Mouse (Mus musculus) MEL (cell line): Measurements from ENCODE around the gene Gfra1.

Source experiments
- CHD2 ChIP-seq: IDR thresholded peaks from 2 replicates; pipeline ENCODE4 v1.6.1; 2011; ENCODE audit warnings: low read length, improper control_type of control experiment
- EP300 ChIP-seq, 2 experiments: IDR thresholded peaks; 2 replicates each; pipeline ENCODE4 v1.6.1; 2011; ENCODE audit warnings: improper control_type of control experiment in 2 of 2, low read length in 2 of 2, low read depth in 1 of 2, mild to moderate bottlenecking in 1 of 2
- MAX ChIP-seq: IDR thresholded peaks from 2 replicates; pipeline ENCODE4 v1.6.1; 2011; ENCODE audit warnings: low read length, improper control_type of control experiment
- POLR2AphosphoS2 ChIP-seq: IDR thresholded peaks from 2 replicates; pipeline ENCODE4 v1.6.1; 2011; ENCODE audit warnings: low read length, improper control_type of control experiment

DNA sequence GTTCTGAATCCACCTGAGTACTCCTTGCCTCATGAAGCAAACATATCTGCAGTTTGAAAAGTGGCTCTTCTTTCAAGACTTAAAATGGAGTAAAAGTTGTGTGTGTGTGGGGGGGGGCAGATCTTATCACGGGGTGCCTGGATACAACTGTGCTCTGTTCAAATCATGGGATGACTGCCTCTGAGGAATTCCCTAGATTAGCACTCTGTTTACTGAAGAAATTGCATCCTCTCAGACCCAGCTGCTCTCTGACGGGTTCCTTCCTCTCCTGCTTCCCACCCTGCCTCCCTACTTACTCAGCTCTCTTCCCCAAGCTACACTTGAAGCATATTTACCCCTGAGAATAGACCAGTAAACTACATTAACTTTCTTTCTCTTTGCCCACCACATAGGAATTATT lies 87.2 kb downstream of the Gfra1 start:
- TF ChIP-seq MAX = no peak
- TF ChIP-seq POLR2AphosphoS2 = no peak
- TF ChIP-seq EP300 (IDR thresholded peaks at IDR 0.05; ENCODE audit: low read depth in 1 of 2, low read length in 2 of 2) = no peak
- TF ChIP-seq CHD2 = no peak
